Mouse (Mus musculus): ENCODE data around the gene Ppp1r12b.

Ppp1r12b gene

GRCm38 (mm10) chr1:134763776-134764438 lies 191.8 kb downstream of the Ppp1r12b start:
- DNase-seq (ENCODE audit: low spot score in 2 of 2), result no peak

- no peak for DNase-seq (ENCODE audit: low spot score in 2 of 2)
Measured at GRCm38 (mm10) chr1:134763250-134763649, 192.5 kb downstream of the Ppp1r12b start.

- DNase-seq (ENCODE audit: low spot score in 2 of 2), result no peak
Measured at GRCm38 (mm10) chr1:134761534-134761933, 194.2 kb downstream of the Ppp1r12b start.

GRCm38 (mm10) chr1:134760642-134761041 lies 195.1 kb downstream of the Ppp1r12b start:
- no peak for DNase-seq (ENCODE audit: low spot score in 2 of 2)

GRCm38 (mm10) chr1:134759133-134759532 lies 196.6 kb downstream of the Ppp1r12b start:
- DNase-seq (ENCODE audit: low spot score in 2 of 2), result no peak

GRCm38 (mm10) chr1:134757230-134757629 lies 198.5 kb downstream of the Ppp1r12b start:
- DNase-seq (ENCODE audit: low spot score in 2 of 2), result no peak

- no peak for DNase-seq (ENCODE audit: low spot score in 2 of 2)
Measured at GRCm38 (mm10) chr1:134756190-134756873, 199.4 kb downstream of the Ppp1r12b start.

GRCm38 (mm10) chr1:134755548-134756189 lies 200.1 kb downstream of the Ppp1r12b start:
- DNase-seq (ENCODE audit: low spot score in 2 of 2), result no peak

GRCm38 (mm10) chr1:134754818-134755217 lies 200.9 kb downstream of the Ppp1r12b start:
- no peak for DNase-seq (ENCODE audit: low spot score in 2 of 2)

GRCm38 (mm10) chr1:134753751-134754630 lies 201.8 kb downstream of the Ppp1r12b start:
- no peak for DNase-seq (ENCODE audit: low spot score in 2 of 2)

- DNase-seq (ENCODE audit: low spot score in 2 of 2), result no peak
Measured at GRCm38 (mm10) chr1:134752447-134752846, 203.3 kb downstream of the Ppp1r12b start.

- DNase-seq (ENCODE audit: low spot score in 2 of 2), result no peak
Measured at GRCm38 (mm10) chr1:134749889-134750288, 205.9 kb downstream of the Ppp1r12b start.

GRCm38 (mm10) chr1:134747236-134748174 lies 208.2 kb downstream of the Ppp1r12b start:
- no peak for DNase-seq (ENCODE audit: low spot score in 2 of 2)

- DNase-seq (ENCODE audit: low spot score in 2 of 2), result no peak
Measured at GRCm38 (mm10) chr1:134745648-134746047, 210.1 kb downstream of the Ppp1r12b start.

GRCm38 (mm10) chr1:134741946-134742661 lies 213.6 kb downstream of the Ppp1r12b start:
- no peak for DNase-seq (ENCODE audit: low spot score in 2 of 2)

GRCm38 (mm10) chr1:134741433-134741832 lies 214.3 kb downstream of the Ppp1r12b start:
- no peak for DNase-seq (ENCODE audit: low spot score in 2 of 2)

GRCm38 (mm10) chr1:134737463-134737862 lies 218.3 kb downstream of the Ppp1r12b start:
- DNase-seq (ENCODE audit: low spot score in 2 of 2), result no peak

GRCm38 (mm10) chr1:134733659-134734058 lies 222.1 kb downstream of the Ppp1r12b start:
- DNase-seq (ENCODE audit: low spot score in 2 of 2), result no peak

- DNase-seq (ENCODE audit: low spot score in 2 of 2), result no peak
Measured at GRCm38 (mm10) chr1:134727256-134727655, 228.5 kb downstream of the Ppp1r12b start.

- DNase-seq (ENCODE audit: low spot score in 2 of 2), result no peak
Measured at GRCm38 (mm10) chr1:134726480-134726879, 229.3 kb downstream of the Ppp1r12b start.
